Mouse (Mus musculus) granulocyte monocyte progenitor cell, adult 5-6 weeks (primary cell): ENCODE measurements around the gene C2cd4a. TPM values are rescaled to one million over a fixed set of nuclear protein-coding genes. Genes with fewer than 3 reads are reported as not detected.

Experiments used
- ATAC-seq: replicated peaks from 2 replicates; pipeline ENCODE4 v1.8.0; 2016; ENCODE audit warnings: mild to moderate bottlenecking, moderate TSS enrichment, inconsistent platforms; ENCODE audit not compliant: poor library complexity, severe bottlenecking
- total RNA-seq, 2 experiments: library from RNA; stranded (forward) in 1 of 2; stranded (reverse) in 1 of 2; fragments of 200-712, 200-1000 nt in 1 of 2; fragments of >200 nt in 1 of 2; fragmentation: Nextera tagmentation in 1 of 2; gene quantifications; 2 replicates each; pipeline ENCODE4 v1.2.3; 2014 to 2017

Gene C2cd4a
- total RNA-seq (2014; fragmentation: Nextera tagmentation): not detected in 2 replicates
- total RNA-seq (2017): not detected in 2 replicates

GRCm38 (mm10) chr9:67832046-67832605 lies at the start of gene C2cd4a:
Gene C2cd4a (minus strand): TSS chr9:67832330.
- ATAC-seq: no peak

- no peak for ATAC-seq
These were observed 46.2 kb upstream of the C2cd4a start for GRCm38 (mm10) chr9:67878197-67878769.

DNA sequence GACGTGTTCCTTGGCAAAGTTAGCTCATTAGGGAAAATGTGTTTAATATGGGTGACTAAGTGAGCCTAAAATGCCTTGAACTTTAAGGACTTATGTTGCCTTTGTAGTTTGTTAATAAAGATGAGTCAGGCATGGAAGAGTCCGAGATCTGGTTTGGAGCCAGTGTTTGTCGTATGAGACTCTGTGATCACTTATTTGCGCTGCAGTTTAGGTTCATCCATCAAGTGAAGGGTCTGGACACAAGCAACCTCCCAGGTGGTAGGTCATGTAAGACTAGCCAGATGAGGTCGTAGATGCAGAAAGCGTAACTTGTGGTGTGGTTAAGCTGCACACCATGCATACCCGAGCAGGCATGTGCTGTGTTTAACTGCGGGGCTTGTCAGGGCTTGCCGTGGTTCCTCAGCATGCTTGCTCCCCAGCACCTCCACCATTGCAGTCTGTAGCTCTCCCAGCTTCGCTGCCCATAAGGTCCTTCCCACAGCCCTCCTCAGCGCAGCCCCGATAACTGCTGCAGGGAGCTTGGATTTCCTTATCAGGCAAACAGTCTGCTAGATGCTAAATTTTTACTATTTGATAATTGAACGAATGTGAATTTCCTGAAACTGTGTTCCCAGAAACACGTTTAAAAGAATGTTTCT lies 45.1 kb upstream of the C2cd4a start:
- no peak for ATAC-seq

GRCm38 (mm10) chr9:67875337-67875736 lies 43.2 kb upstream of the C2cd4a start:
- ATAC-seq: peak; percentile 35

DNA sequence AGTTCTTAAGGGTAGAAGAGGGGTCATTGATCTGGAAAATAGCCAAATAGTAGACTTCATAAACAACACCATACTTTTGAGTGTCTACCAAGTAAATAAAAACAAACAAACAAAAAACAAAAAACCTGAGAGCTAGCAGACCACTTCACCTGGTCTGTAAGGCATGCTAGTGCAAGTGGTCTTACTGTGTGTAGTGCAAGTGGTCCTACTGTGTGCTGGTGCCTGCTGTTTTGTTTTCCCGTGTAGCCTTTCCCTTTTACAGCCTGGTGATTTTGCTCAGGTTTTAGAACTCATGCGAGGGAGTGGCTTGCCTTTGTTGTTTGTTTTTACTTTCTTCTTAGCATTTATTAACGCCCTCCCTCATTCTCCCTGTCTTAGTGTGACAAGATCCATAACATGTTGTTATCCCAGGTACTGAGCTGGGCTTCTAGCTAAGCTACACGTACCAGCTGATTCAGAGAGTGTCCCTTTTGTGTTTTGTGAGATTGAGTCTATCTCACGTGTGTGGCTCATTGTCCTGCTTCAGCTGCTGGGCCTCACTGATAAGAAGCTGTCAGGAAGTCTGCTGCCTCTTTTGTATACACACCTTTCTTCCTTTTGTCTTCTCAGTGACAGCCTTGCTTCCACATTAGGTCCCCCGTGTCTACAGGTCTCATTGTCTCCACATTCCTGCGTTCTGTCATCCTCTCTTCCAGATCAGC lies 42.5 kb upstream of the C2cd4a start:
- ATAC-seq: no peak

- ATAC-seq: peak; percentile 76
These were observed 37.7 kb upstream of the C2cd4a start for GRCm38 (mm10) chr9:67869691-67870450.

- ATAC-seq: no peak
These were observed 35.3 kb upstream of the C2cd4a start for GRCm38 (mm10) chr9:67867411-67867810.

DNA sequence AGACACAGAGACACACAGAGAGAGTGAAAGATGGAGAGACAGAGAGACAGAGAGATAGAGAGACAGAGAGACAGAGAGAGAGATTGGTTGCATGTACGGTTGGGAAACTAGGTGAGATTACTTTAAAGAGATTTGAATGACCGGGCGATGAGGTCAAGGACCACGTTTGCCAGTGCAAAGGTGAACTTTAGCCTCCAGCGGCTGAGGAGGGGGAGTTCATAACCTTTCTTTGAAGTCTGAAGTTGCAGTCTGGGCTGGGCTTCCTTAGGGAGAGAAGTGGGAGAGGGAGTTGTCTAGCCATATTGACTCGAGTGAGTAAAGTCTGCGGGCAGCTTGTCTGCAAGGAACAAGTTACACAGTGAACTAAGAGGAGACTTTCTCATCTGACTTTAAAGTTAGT lies 33.3 kb upstream of the C2cd4a start:
- ATAC-seq: no peak

- no peak for ATAC-seq
These were observed 31.9 kb upstream of the C2cd4a start for GRCm38 (mm10) chr9:67864011-67864410.

DNA sequence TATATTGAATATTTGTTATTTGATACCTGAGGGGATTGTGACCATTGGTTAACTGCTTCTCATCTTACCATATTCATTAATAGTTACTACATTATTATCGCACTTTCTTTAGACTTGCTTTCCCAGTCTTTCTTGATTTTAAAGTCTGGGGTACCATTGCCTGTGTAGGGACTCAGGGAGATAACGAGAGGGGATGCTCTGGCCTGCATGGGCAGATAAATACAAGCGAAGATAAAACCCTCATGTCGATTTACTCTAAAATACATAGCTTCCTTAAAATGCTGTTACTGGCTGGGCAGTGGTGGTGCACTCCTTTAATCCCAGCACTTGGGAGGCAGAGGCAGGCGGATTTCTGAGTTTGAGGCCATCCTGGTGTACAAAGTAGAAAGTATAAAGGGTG lies 31.2 kb upstream of the C2cd4a start:
- no peak for ATAC-seq

DNA sequence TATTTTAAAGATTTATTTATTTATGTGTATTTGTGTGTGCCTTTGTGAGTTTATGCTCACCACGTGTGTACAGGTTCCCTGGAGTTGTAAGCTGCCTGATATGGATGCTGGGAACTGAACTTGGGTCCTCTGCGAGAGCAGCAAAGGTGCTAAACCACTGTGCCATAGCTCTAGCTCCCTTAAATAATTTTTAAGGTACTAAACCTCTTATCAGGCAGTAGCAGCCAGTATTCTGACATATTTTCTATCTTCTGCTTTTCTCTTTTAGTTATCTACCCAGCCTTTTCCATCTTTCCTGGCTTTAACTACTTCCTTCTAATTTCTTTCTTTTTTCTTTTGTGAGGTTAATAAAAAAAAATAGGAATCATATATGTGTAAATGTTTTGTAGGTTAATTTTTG lies 28.1 kb upstream of the C2cd4a start:
- no peak for ATAC-seq

- ATAC-seq: peak; percentile 83
These were observed 19.0 kb upstream of the C2cd4a start for GRCm38 (mm10) chr9:67851150-67851549.

DNA sequence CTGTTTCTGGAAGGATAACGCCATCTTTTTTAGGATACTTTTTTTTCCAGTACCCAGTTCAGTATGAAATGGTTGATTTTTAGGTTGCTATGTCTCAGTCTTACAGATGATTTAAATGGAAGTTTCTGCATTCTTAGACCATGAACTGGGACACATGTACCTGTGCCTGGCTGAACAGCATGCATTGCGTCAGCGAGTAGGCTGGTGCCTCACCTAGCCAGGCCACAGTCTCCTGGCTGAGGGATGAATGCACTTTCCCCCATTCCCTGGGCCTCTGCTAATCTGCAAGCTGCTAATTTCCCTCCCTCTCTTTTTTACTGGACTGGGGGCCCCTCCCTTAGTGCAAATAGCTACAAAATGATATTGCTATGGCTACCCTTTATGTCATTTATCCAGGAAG lies 17.7 kb upstream of the C2cd4a start:
- no peak for ATAC-seq

DNA sequence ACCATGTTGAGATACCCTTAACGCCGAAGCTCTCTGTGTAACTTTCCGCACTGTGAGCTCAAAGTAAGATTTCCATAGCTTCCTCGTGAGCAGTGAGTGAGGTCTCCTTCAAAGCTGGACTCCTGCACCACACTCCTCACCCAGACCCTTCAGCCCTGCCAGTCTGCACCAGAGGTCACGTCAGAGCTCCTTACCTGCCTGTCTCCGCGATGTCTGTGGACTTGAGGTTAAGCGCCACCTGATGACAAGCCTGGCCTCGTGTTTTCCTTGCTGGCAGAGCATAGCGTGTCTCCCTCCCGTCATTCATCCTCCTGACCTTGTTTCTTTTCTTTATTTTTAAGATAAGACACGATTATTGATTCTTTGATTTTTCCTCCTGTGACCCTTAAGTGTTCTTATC lies 17.3 kb upstream of the C2cd4a start:
- no peak for ATAC-seq

GRCm38 (mm10) chr9:67847606-67848005 lies 15.5 kb upstream of the C2cd4a start:
- ATAC-seq: no peak

DNA sequence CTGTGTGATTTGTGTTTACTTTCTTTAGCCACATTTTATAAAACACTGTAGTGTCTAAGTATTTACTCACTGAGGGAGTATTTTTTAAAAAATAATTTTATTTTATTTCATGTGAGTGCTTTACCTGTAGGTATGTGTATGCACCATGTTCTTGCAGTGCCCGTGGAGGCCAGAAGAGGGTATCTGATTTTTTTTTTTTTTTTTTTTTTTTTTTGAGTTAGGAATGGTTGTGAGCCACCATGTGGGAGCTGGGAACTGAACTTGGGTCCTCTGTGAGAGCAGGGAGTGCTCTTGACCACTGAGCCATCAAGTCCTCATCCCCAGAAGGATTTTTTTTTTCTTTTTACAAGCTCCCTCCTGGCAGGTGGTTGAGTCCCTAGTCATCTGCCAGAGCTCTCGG lies 14.0 kb upstream of the C2cd4a start:
- ATAC-seq: no peak

DNA sequence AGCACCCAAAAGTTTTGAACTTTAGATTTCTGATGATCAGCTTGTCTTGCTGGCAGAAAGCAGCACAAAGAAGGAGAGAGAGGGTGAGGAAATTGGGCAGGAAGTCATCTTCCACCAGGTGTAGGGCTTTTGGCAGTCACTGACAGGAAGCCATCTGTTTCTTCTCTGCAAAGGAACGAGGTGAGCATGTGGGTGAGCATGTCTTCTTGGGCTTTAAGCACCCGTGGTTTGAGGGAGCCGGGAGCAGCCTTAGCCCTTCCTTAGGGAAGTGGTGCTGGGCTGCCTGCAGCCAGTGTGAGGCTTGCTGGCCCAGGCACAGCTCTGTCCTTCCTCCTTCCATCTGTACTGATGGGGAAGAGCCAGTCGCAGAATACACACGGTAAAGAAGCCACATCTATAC lies 13.5 kb upstream of the C2cd4a start:
- ATAC-seq: peak; percentile 44

GRCm38 (mm10) chr9:67845012-67845411 lies 12.9 kb upstream of the C2cd4a start:
- peak; percentile 74 for ATAC-seq

GRCm38 (mm10) chr9:67842797-67843196 lies 10.7 kb upstream of the C2cd4a start:
- peak; percentile 39 for ATAC-seq

GRCm38 (mm10) chr9:67839981-67840859 lies 8.1 kb upstream of the C2cd4a start, which contains the start of gene Vps13c:
Gene Vps13c (plus strand): TSS chr9:67840396.
- peak; percentile 61 for ATAC-seq
